Mouse (Mus musculus) brain, embryonic 14.5 days (tissue): ENCODE measurements at regions not wholly inside any gene's neighbourhood (a gene's known extent, or its start where the extent isn't known, plus 50 kb on each side); places are given as distances from the start of the nearest gene placed in this dataset.

Experiments used
- DNase-seq: peaks from one replicate; pipeline ENCODE4 v3.0.0-alpha.2; 2011; ENCODE audit warnings: low read depth
- CTCF ChIP-seq: fragments of 200-500 bp; IDR thresholded peaks from 2 replicates; pipeline ENCODE4 v1.5.1; 2012; ENCODE audit warnings: inconsistent platforms, mild to moderate bottlenecking, moderate library complexity, borderline replicate concordance; ENCODE audit not compliant: insufficient read depth, insufficient read length; ENCODE audit errors: extremely low read depth
- POLR2A ChIP-seq: fragments of 200-500 bp; IDR thresholded peaks from 2 replicates; pipeline ENCODE4 v1.6.1; 2012; ENCODE audit warnings: mild to moderate bottlenecking, inconsistent platforms, borderline replicate concordance; ENCODE audit not compliant: poor library complexity, insufficient read depth, insufficient read length, severe bottlenecking; ENCODE audit errors: extremely low read depth

DNA sequence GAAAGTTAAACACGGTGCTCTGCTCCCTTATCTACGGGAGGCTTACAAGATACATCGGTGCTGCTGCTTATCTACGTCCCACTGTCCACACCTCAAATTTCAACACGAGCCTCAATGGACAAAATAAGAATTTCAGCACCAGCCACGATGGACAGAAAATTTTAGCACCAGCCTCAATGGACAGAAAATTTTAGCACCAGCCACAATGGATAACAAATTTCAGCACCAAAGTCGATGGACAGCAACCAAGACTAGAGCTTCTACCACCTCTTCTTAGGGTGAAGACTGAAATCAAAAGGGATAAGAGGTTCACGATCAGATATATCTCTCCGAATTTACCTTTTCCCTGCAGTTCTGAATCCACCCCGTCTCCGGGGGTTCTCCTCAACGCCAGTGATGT is 387.7 kb upstream of the Brinp3 start:
- peak; percentile 22 for DNase-seq
- TF ChIP-seq POLR2A (no peak), CTCF (no peak)
